Mouse (Mus musculus) embryonic facial prominence, embryonic 10.5 days (tissue): ENCODE measurements around the gene Prkce. TPM values are rescaled to one million over a fixed set of nuclear protein-coding genes. Genes with fewer than 3 reads are reported as not detected.

Experiments
- DNase-seq: peaks from one replicate; pipeline ENCODE4 v3.0.0-alpha.2; 2017; ENCODE audit warnings: low spot score
- H3K27ac ChIP-seq: fragments of 300-500 bp; sonication (generic); replicated peaks from 2 replicates; pipeline ENCODE4 v1.5.1; 2016; ENCODE audit warnings: mild to moderate bottlenecking
- H3K27me3 ChIP-seq: fragments of 300-500 bp; sonication (generic); replicated peaks from 2 replicates; pipeline ENCODE4 v1.6.1; 2016; ENCODE audit warnings: low read depth, mild to moderate bottlenecking; ENCODE audit not compliant: poor library complexity, severe bottlenecking
- H3K36me3 ChIP-seq: fragments of 300-500 bp; sonication (generic); replicated peaks from 2 replicates; pipeline ENCODE4 v1.6.1; 2016; ENCODE audit warnings: mild to moderate bottlenecking, moderate library complexity
- H3K4me1 ChIP-seq: fragments of 300-500 bp; sonication (generic); 2 replicates; pipeline ENCODE4 v1.6.1; 2016
- H3K4me3 ChIP-seq: fragments of 300-500 bp; sonication (generic); 2 replicates; pipeline ENCODE4 v1.5.1; 2016; ENCODE audit warnings: mild to moderate bottlenecking, moderate library complexity
- H3K9me3 ChIP-seq: fragments of 300-500 bp; sonication (generic); 2 replicates; pipeline ENCODE4 v1.6.1; 2016; ENCODE audit warnings: mild to moderate bottlenecking
- WGBS: fragments of 180-500 bp; shearing (Covaris S2); methylation state at CpG from one replicate; pipeline ENCODE4 v1.1.7; 2016; 5-methylcytosine and 5-hydroxymethylcytosine counted together
- polyA plus RNA-seq: library from polyadenylated mRNA; unstranded; fragments of >200 nt; fragmentation: Nextera tagmentation; extraction: Ambion mirVana; gene quantifications from 2 replicates; pipeline ENCODE4 v1.2.1, GENCODE M21; 2016

The Prkce gene
- polyA plus RNA-seq, 1 experiment from 2014 or later = 4.2 TPM

- DNase-seq = no peak
- WGBS = 91% methylated on average over 5 of the region's 5 CpGs
- H3K36me3 ChIP-seq = no peaks in the 10 kb centered on the region
- peaks cover 39% of the 10 kb centered on the region for H3K4me1 ChIP-seq
- H3K9me3 ChIP-seq = no peaks in the 10 kb centered on the region
- no peaks in the 10 kb centered on the region for H3K27me3 ChIP-seq
- H3K4me3 ChIP-seq = no peak overlapping the region
- H3K27ac ChIP-seq = no peak overlapping the region
Measured at GRCm38 (mm10) chr17:86408614-86409006, 241.0 kb downstream of the Prkce start.

DNA sequence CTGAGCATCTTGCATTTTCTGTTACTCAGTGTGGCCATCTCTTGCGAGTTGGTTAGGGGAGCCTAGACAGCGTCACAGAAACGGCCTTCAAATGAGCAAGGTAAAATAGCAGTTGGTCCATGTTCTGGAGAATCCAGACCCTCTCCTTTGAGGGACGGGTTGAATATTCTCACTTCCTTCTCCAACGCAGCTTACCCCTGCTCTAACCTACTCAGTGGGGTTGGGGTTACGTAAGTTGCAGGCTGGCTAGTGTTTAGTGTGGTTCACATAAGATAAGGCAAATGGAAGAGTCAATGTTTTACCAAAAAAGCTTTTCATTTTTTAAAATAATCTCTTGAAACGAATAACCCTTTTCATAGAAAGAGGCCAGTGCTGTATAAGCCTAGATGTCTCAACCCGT, 241.9 kb downstream of the Prkce start:
- WGBS = 91% methylated on average over 8 of the region's 8 CpGs
- Histone ChIP-seq H3K27ac (no peak overlapping the region), H3K4me1 (peaks cover 42% of the 10 kb centered on the region), H3K9me3 (no peaks in the 10 kb centered on the region), H3K4me3 (no peak overlapping the region), H3K36me3 (no peaks in the 10 kb centered on the region), H3K27me3 (no peaks in the 10 kb centered on the region)
- no peak for DNase-seq

DNA sequence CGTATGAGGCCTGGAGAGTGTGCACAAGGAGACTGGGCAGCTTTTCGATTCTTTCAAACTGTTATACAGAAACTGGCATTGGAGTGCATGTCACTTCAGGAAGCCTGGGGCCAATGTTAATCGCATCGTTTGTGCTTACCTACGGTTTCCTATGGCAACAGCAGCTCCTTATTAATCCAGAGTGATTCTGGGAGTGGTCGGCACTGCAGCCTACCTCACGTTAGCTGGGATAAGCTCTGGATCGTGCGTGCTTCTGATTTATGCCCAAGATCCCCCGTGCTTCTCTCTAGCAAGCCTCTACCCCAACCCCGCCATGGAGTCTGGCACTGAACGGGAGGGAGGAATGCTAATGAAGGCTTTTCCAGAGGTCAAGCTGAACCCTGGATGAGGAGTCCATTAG, 242.9 kb downstream of the Prkce start:
- 81% methylated on average over 12 of the region's 12 CpGs for WGBS
- DNase-seq = no peak
- no peak overlapping the region for H3K4me3 ChIP-seq
- no peak overlapping the region for H3K27ac ChIP-seq
- H3K9me3 ChIP-seq = no peaks in the 10 kb centered on the region
- H3K36me3 ChIP-seq = no peaks in the 10 kb centered on the region
- H3K27me3 ChIP-seq = no peaks in the 10 kb centered on the region
- H3K4me1 ChIP-seq = peaks cover 34% of the 10 kb centered on the region

GRCm38 (mm10) chr17:86412141-86412540, 244.6 kb downstream of the Prkce start:
- Histone ChIP-seq H3K9me3 (no peaks in the 10 kb centered on the region), H3K4me1 (peaks cover 36% of the 10 kb centered on the region), H3K27ac (0 out of 2 replicates have a peak overlapping the region, but pooled peaks have one; percentile 27), H3K27me3 (no peaks in the 10 kb centered on the region), H3K4me3 (no peak overlapping the region), H3K36me3 (no peaks in the 10 kb centered on the region)
- DNase-seq = no peak
- 71% methylated on average over 6 of the region's 6 CpGs for WGBS

DNA sequence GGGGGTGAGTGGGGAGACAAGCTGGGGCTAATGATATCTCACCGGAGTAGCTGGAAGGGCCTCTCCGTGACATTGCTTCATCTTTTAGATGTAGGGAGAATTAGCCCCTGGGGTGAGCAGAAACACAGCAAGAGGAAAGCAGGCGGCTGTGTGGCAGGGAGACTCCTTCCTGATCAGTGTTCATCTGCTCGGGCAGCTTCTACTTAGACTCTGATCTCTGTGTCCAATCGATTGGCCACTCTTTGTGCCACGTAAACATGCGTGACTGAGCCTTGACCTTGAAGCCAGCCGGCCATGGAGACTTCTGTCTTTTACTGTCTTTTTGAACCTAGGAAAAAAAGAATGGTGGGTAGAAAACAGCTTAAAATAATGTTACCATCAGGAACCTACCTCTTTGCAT, 247.0 kb downstream of the Prkce start:
- Histone ChIP-seq H3K36me3 (no peaks in the 10 kb centered on the region), H3K27ac (no peak overlapping the region), H3K27me3 (no peaks in the 10 kb centered on the region), H3K9me3 (no peaks in the 10 kb centered on the region), H3K4me3 (no peak overlapping the region), H3K4me1 (peaks cover 36% of the 10 kb centered on the region)
- 69% methylated on average over 8 of the region's 8 CpGs for WGBS
- DNase-seq = peak; percentile 24

- Histone ChIP-seq H3K9me3 (peaks cover 3% of the 10 kb centered on the region; the same call in 1 of the 2 replicates), H3K27ac (no peak overlapping the region), H3K4me1 (peaks cover 25% of the 10 kb centered on the region), H3K36me3 (no peaks in the 10 kb centered on the region), H3K4me3 (no peak overlapping the region), H3K27me3 (no peaks in the 10 kb centered on the region)
- DNase-seq = no peak
- WGBS = 88% methylated on average over 7 of the region's 7 CpGs
Measured at GRCm38 (mm10) chr17:86415989-86416388, 248.4 kb downstream of the Prkce start.

DNA sequence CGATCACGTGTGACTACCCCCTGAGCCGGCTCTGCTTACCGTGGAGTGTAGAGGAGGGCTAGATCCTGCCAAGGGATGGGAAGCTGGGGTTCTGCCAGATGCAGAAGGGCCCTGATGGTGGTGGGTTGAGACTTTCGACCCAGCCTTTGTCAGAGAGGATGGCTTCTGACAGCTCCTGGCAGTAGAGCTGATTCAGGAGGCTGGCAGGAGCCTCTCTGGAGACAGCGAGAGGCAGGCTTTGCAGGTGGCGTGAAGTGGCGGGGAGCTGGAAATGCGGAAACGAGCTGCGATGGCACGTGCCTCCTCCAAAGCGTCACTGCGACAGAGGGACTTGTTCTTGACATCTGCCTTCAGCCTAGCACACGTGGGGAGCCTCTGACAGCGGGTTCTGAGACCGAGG, 250.7 kb downstream of the Prkce start:
- Histone ChIP-seq H3K36me3 (no peaks in the 10 kb centered on the region), H3K4me1 (peaks cover 11% of the 10 kb centered on the region)
- WGBS = 90% methylated on average over 17 of the region's 17 CpGs

GRCm38 (mm10) chr17:86419199-86419598, 251.6 kb downstream of the Prkce start:
- Histone ChIP-seq H3K9me3 (peaks cover 3% of the 10 kb centered on the region; the same call in 1 of the 2 replicates), H3K4me1 (peaks cover 9% of the 10 kb centered on the region), H3K27ac (no peak overlapping the region), H3K4me3 (no peak overlapping the region), H3K36me3 (no peaks in the 10 kb centered on the region), H3K27me3 (no peaks in the 10 kb centered on the region)
- WGBS = 91% methylated on average over 6 of the region's 6 CpGs
- no peak for DNase-seq

More for the DNA sequence above, 250.7 kb downstream of the Prkce start:
- H3K9me3 ChIP-seq = peaks cover 3% of the 10 kb centered on the region; the same call in 1 of the 2 replicates
- no peaks in the 10 kb centered on the region for H3K27me3 ChIP-seq
- H3K27ac ChIP-seq = no peak overlapping the region
- no peak for DNase-seq
- H3K4me3 ChIP-seq = no peak overlapping the region

DNA sequence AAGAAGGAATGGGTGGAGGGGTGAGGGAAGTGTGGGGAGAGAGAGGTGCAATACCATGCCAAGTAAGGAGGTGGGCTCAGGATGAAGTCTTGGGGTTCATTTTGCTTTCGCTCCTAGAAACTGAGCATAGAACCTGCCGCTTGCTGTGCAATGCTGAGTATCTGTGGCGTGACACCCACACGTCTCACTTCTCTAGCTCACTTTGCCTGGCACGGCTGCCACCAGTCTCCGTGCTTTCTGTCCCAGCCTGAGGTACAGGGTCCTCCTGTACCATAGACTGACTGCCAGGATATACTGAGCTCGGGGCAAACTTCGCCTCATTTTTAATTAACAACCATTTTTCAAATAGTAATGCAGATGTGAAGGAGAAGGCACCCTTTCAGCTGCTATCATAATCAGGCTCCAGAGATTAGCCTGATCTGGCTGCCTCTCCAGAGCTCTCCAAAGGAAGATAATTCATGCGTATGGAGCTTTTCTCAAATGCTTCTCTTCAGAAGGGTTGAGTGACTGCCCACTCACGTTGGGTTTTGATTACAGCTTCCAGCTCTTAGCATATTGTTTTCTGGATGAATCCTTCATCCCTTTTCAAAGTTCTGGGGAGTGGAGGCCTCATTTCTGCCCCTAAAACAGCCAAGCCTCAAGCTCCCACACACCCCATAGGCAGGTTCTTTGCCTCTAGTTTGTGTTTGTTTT, 253.2 kb downstream of the Prkce start:
- no peaks in the 10 kb centered on the region for H3K36me3 ChIP-seq
- WGBS = 85% methylated on average over 10 of the region's 10 CpGs

GRCm38 (mm10) chr17:86422023-86422422, 254.4 kb downstream of the Prkce start:
- H3K27ac ChIP-seq = no peak overlapping the region
- H3K4me3 ChIP-seq = no peak overlapping the region
- H3K9me3 ChIP-seq = peaks cover 3% of the 10 kb centered on the region; the same call in 1 of the 2 replicates
- H3K4me1 ChIP-seq = no peaks in the 10 kb centered on the region
- H3K36me3 ChIP-seq = no peaks in the 10 kb centered on the region
- DNase-seq = no peak
- WGBS = 84% methylated on average over 4 of the region's 4 CpGs
- H3K27me3 ChIP-seq = no peaks in the 10 kb centered on the region

More for the DNA sequence above, 253.2 kb downstream of the Prkce start:
- no peaks in the 10 kb centered on the region for H3K27me3 ChIP-seq
- DNase-seq = no peak
- no peak overlapping the region for H3K27ac ChIP-seq
- peaks cover 4% of the 10 kb centered on the region; the same call in 1 of the 2 replicates for H3K4me1 ChIP-seq
- no peak overlapping the region for H3K4me3 ChIP-seq
- peaks cover 3% of the 10 kb centered on the region; the same call in 1 of the 2 replicates for H3K9me3 ChIP-seq

DNA sequence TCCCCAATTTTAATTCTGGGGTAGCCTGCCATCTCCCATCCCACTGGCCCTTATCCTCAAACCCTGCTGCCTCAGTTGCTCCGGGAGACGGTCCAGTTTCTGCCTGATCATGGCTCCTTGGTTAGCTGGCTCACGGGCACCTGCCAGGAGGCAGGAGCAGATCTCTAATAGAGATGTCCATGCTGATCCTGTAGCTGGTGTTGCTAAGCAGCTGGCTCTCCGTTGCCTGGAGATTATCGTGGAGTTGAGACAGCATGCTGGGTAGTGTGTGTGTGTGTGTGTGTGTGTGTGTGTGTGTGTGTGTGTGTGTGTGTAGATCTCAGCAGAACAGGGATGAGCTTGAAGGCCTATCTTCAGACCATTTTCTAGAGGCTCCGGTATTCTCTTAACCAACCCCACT, 262.3 kb downstream of the Prkce start:
- Histone ChIP-seq H3K4me3 (no peak overlapping the region), H3K36me3 (no peaks in the 10 kb centered on the region), H3K27ac (no peak overlapping the region), H3K27me3 (no peaks in the 10 kb centered on the region), H3K4me1 (no peaks in the 10 kb centered on the region), H3K9me3 (no peaks in the 10 kb centered on the region; the same call in 1 of the 2 replicates)
- DNase-seq = no peak
- 94% methylated on average over 6 of the region's 6 CpGs for WGBS

DNA sequence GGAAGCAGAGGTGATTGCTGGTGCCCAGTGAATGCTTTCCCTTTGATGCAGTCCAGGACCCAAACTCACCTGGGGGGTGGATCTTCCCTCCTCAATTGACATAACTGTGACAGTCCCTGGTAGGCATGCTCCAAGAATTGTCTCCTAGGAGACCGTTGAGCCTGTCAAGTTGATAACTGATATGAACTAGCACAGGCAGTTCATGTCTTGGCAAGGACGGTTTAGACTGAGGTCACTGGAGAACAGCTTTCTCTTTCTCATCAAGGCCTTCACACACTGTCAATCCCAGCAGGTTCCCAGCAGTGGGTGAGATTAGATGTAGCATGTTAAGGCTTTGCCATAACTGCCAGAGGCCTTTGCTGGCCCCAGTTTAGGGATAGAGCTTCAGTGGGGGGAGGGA, 265.5 kb downstream of the Prkce start:
- DNase-seq = no peak
- H3K27me3 ChIP-seq = no peaks in the 10 kb centered on the region
- H3K27ac ChIP-seq = no peak overlapping the region
- no peaks in the 10 kb centered on the region for H3K4me1 ChIP-seq
- H3K9me3 ChIP-seq = no peaks in the 10 kb centered on the region
- 91% methylated on average over 2 of the region's 2 CpGs for WGBS
- H3K36me3 ChIP-seq = no peaks in the 10 kb centered on the region
- H3K4me3 ChIP-seq = no peak overlapping the region

DNA sequence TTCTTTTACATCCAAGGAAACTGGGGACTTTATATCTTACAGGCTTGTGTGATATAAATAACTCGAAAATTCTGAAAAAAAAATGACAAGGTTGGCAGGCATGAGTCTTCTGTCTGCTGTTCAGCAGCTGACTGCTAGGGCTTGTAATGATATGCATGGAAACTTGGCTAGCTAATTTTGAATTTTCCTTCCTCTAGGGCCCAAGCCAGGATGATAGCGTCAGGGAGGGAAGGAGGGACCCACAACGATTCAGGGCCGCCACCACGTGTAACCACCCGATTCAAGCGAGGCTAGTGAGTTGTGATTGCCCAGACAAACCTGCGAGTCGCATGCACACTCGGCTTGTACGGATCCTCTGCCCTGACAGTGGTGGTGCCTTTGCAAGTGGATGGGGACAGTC, 266.2 kb downstream of the Prkce start:
- 93% methylated on average over 11 of the region's 11 CpGs for WGBS
- no peaks in the 10 kb centered on the region for H3K9me3 ChIP-seq
- DNase-seq = no peak
- H3K4me3 ChIP-seq = no peak overlapping the region
- no peak overlapping the region for H3K27ac ChIP-seq
- H3K27me3 ChIP-seq = no peaks in the 10 kb centered on the region
- H3K4me1 ChIP-seq = no peaks in the 10 kb centered on the region
- no peaks in the 10 kb centered on the region for H3K36me3 ChIP-seq
